Mouse (Mus musculus) forebrain, embryonic 10.5 days (tissue): ENCODE results near the gene Pgc. TPM values are rescaled to one million over a fixed set of nuclear protein-coding genes. Genes with fewer than 3 reads are reported as not detected.
A peak's percentile ranks its signal among the peaks of the same experiment; 100 is the strongest.

Source experiments
- DNase-seq: peaks from one replicate; pipeline ENCODE4 v3.0.0-alpha.2; 2017; ENCODE audit warnings: low spot score; ENCODE audit errors: extremely low spot score
- H3K27ac ChIP-seq: fragments of 300-500 bp; sonication (generic); 2 replicates; pipeline ENCODE4 v1.5.1; 2016; ENCODE audit warnings: mild to moderate bottlenecking
- H3K27me3 ChIP-seq: fragments of 300-500 bp; sonication (generic); 2 replicates; pipeline ENCODE4 v1.6.1; 2016; ENCODE audit warnings: mild to moderate bottlenecking; ENCODE audit not compliant: poor library complexity, severe bottlenecking
- H3K36me3 ChIP-seq: fragments of 300-500 bp; sonication (generic); replicated peaks from 2 replicates; pipeline ENCODE4 v1.6.1; 2016; ENCODE audit warnings: mild to moderate bottlenecking, moderate library complexity
- H3K4me1 ChIP-seq: fragments of 300-500 bp; sonication (generic); 2 replicates; pipeline ENCODE4 v1.6.1; 2016
- H3K4me3 ChIP-seq: fragments of 300-500 bp; sonication (generic); 2 replicates; pipeline ENCODE4 v1.5.1; 2016; ENCODE audit warnings: mild to moderate bottlenecking, moderate library complexity
- H3K9me3 ChIP-seq: fragments of 300-500 bp; sonication (generic); 2 replicates; pipeline ENCODE4 v1.6.1; 2016; ENCODE audit warnings: mild to moderate bottlenecking, moderate library complexity
- WGBS: fragments of 180-500 bp; shearing (Covaris S2); methylation state at CpG from one replicate; pipeline ENCODE4 v1.1.7; 2016; 5-methylcytosine and 5-hydroxymethylcytosine counted together
- polyA plus RNA-seq: library from polyadenylated mRNA; unstranded; fragments of >200 nt; fragmentation: Nextera tagmentation; extraction: Ambion mirVana; gene quantifications from 2 replicates; pipeline ENCODE4 v1.2.1, GENCODE M21; 2016

The Pgc gene
- polyA plus RNA-seq = not detected in 2 replicates

DNA sequence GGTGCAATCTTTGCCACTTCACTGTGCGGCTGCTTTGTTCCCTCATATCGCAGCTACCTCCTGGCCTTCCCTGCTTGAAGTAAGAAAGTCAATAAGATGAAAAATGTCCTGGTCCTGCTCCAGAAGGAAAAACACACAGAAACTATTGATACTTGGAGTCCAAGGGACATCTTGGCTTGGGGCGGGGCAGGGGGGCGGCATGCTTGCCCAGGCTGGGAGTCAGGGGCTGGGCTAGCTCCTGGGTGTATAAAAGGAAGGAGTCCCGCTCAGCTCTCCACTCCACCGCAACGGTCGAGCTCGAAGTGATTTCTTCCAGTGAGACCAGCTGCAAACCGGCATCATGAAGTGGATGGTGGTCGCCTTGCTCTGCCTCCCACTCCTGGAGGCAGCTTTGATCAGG, at the start of gene Pgc:
Pgc (plus strand) TSS at position 277 of the 400 bp plus-strand sequence.
- WGBS = 84% methylated on average over 11 of the region's 11 CpGs
- no peaks in the 10 kb centered on the region for H3K9me3 ChIP-seq
- H3K4me1 ChIP-seq = peaks cover 14% of the 10 kb centered on the region
- H3K4me3 ChIP-seq = no peak within 1 kb of the TSS
- H3K27me3 ChIP-seq = peaks cover 4% of the 10 kb centered on the region; the same call in 1 of the 2 replicates
- DNase-seq = no peak
- no peak within 1 kb of the TSS for H3K27ac ChIP-seq
- H3K36me3 ChIP-seq = no peaks in the 10 kb centered on the region

DNA sequence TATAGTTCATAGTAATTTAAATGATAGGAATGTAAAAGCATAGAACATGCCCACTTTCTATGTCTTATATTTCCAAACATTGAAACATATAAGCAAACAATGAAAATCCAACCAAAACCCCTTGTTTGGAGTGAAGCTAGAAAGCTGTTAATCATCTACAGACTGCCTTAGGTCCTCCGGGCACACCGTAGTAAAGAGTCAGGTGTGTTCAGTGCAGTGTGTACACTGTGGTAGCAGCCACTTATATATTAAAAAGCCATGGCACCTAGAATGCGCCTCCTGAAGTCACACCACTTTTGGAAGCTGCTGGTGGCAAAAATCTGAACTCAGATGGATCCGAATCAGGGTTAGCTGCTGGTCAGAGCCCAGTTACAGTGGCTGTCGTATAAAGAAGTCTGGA, 48.4 kb upstream of the Pgc start:
- H3K4me1 ChIP-seq = peaks cover 18% of the 10 kb centered on the region
- peaks cover 11% of the 10 kb centered on the region for H3K27me3 ChIP-seq
- peaks cover 70% of the 10 kb centered on the region for H3K36me3 ChIP-seq
- no peaks in the 10 kb centered on the region for H3K9me3 ChIP-seq
- WGBS = 93% methylated on average over 5 of the region's 5 CpGs
- H3K4me3 ChIP-seq = no peak overlapping the region
- no peak for DNase-seq
- H3K27ac ChIP-seq = no peak overlapping the region

DNA sequence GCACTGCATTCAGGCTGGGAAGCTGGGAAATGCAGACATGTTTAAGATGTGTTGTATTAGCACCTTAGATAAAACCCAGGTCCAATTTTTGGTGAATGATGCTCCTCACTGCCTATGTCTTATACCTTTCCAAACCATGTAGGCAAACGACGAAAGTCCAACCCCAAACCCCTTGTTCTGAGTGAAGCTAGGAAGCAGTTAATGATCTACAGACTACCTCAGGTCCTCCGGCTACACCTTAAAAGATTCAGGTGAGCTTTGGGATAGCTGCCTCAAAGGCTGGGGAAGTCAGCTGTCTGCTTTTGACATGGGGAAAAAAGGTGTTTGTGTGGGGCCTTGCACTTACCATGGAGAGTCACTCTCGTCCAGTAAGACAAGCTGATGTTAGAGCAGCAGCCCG, 47.9 kb upstream of the Pgc start:
- Histone ChIP-seq H3K27ac (no peak overlapping the region), H3K27me3 (peaks cover 6% of the 10 kb centered on the region), H3K4me3 (no peak overlapping the region), H3K4me1 (peaks cover 13% of the 10 kb centered on the region), H3K36me3 (peaks cover 70% of the 10 kb centered on the region), H3K9me3 (no peaks in the 10 kb centered on the region)
- 86% methylated on average over 5 of the region's 5 CpGs for WGBS
- DNase-seq = no peak

DNA sequence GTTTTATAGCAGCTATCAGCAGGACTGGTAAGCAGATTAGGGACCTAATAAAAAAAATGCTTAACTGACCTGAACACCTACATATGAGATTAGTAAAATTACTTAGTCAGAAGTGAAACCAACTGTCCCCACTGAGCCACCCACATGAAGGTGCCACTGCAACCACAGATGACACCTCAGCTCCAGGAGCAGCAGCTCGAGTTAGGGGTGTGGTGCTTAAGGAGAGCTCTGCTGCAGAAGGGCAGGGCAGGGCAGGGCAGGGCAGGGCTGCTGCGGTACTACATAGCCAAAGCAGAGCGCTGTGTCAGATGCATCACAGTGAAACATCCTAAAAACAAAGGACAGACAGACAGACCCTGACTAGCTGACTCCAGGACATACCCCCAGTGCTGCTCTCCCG, 43.8 kb upstream of the Pgc start:
- Histone ChIP-seq H3K9me3 (no peaks in the 10 kb centered on the region), H3K27ac (no peak overlapping the region), H3K4me1 (peaks cover 15% of the 10 kb centered on the region), H3K4me3 (no peak overlapping the region), H3K36me3 (peaks cover 83% of the 10 kb centered on the region), H3K27me3 (no peaks in the 10 kb centered on the region)
- 91% methylated on average over 4 of the region's 4 CpGs for whole genome bisulfite sequencing
- DNase-seq = no peak

DNA sequence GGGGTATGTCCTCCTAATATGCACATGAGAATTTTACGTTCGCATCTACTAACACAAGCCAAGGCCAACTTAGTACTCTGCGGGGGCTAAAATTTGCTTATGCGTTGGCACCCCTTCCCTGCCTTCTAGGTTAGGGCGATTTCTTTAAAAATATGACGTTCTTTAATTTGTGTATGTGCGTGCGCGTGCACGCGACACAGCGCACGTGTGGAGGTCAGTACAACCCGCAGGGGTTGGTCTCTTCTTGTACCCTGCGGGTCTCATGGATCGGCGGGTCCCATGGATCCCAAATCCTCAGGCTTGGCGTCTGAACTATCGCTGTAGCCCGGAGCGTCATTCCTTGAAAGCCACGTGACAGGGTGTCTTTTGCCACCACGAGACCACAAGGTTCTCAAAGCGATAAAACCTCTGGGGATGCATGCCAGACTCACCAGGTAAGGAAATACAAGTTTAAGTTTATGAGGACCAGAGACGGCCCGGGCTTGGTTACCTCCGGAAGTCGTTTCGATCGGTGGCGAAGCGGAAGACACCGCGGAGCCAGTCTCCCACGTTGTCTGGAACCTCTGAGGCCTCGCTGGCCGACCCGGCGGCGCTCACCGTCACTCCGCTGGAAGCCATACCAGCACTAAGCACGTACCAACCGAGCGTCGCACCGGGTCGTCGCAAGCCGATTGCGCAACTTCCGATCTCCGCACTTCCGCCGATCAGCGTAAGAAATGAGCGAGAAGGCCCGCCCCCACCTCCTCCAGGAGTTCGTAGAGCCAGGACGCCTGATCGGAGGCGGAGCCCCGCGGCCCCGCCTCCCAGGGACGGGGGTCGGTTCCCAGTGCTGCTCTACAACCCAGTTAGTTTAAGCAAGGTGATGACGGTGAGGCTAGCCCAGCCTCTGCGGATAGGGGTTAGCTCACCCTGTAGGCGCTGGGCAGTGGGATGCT, 39.0 kb upstream of the Pgc start:
- under 1% methylated on average over 70 of the region's 70 CpGs for WGBS
- Histone ChIP-seq H3K36me3 (peaks cover 39% of the 10 kb centered on the region), H3K4me3 (peak overlapping the region; percentile 87), H3K4me1 (peaks cover 34% of the 10 kb centered on the region), H3K27me3 (peaks cover 36% of the 10 kb centered on the region), H3K9me3 (no peaks in the 10 kb centered on the region), H3K27ac (peak overlapping the region; percentile 92)
- DNase-seq = peak; percentile 93

DNA sequence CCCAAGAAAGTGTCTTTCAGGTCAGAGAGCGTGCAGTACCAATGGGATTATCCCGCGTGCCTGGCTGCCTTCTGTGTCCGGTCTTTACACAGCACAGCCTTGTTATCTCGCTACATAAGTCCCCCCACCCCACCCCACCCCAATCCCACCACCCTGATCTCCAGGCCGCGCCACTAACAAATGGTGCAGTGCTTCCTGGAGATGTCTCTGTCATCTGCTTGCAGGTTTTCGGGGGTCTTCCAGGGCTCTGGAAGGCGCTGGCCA, 38.4 kb upstream of the Pgc start, which contains the start of gene Tomm6:
Tomm6 (minus strand) TSS at position 43 of the 264 bp plus-strand sequence.
- Histone ChIP-seq H3K4me1 (peaks cover 35% of the 10 kb centered on the region), H3K9me3 (no peaks in the 10 kb centered on the region), H3K4me3 (peak within 1 kb of the TSS; percentile 87), H3K36me3 (peaks cover 33% of the 10 kb centered on the region), H3K27me3 (peaks cover 42% of the 10 kb centered on the region), H3K27ac (peak within 1 kb of the TSS; percentile 92)
- DNase-seq = no peak
- WGBS = under 1% methylated on average over 9 of the region's 9 CpGs

DNA sequence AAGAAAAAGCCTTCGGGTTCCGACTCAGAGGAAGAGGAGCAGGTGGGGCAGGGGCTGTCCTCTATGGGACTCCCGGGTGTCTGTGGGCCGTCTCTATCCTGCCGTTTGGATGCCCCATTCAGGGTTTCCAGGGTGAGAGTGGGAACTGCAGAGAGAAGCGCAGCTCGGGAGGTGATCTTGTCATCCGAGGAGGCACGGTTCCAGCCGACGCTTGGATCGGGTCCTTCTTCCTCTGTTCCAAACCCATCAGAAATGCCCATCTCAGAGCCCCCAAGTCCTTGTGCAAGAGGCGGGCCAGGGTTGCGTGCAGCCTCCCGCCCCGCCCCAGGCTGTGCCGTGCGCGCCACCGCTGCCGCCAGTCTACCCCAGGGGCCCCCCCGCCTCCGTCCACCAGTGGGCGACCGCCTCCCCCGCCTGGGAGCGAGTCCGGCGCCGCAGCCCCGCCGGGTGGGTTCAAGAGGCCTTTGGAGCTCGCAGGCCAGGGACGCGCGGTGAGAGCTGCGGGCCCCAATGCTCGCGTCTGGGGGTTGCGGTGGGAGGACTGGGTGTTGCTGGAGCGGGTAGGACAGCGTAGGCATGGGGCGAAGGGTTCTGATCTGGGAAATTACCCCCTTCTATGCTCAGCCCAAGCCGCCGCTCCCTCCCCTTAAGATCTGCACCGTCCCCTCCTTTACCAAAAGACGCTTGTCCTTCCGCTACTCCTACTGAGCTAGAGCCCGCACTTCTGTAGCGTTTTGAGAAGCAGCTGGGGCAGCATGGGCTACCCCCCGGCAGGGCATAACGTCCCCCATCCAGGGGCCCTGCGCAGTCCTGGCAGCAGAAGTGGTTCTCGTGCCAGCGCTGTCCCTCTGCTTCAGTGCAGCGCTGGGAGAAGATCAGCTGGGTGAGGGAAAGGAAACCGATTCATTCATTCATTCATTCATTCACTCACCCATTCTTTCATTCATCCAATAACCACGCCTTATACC, 37.8 kb upstream of the Pgc start, which contains the start of gene Frs3:
Frs3 (plus strand) TSS at position 423 of the 968 bp plus-strand sequence.
- H3K4me1 ChIP-seq = peaks cover 41% of the 10 kb centered on the region
- peak; percentile 69 for DNase-seq
- H3K27me3 ChIP-seq = peaks cover 48% of the 10 kb centered on the region
- under 1% methylated on average over 58 of the region's 58 CpGs for WGBS
- H3K27ac ChIP-seq = peak within 1 kb of the TSS; percentile 92
- peaks cover 26% of the 10 kb centered on the region for H3K36me3 ChIP-seq
- peak within 1 kb of the TSS; percentile 87 for H3K4me3 ChIP-seq
- no peaks in the 10 kb centered on the region for H3K9me3 ChIP-seq

DNA sequence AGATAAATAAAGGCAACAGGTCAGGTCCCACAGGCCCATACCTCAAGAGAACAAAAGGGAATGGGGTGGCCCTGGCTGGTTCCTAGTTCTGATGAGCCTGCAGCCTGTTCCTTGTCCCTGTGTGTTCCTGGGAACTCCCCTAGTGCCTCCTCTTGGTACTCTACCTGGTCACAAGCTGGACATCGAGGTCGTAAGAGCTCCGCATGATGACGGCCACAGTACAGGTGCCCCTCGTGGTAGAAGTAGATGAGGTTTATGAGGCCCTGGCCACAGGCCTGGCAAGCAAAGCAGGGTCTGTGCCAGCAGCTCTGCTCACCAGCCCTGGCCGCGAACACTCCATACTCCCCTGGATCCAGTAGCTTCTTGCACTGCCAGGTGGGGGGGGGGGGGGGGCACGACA, 36.7 kb upstream of the Pgc start:
- Histone ChIP-seq H3K27ac (no peak overlapping the region), H3K4me3 (peak overlapping the region; percentile 87; the same call in 1 of the 2 replicates), H3K4me1 (peaks cover 49% of the 10 kb centered on the region), H3K27me3 (peaks cover 49% of the 10 kb centered on the region), H3K9me3 (no peaks in the 10 kb centered on the region), H3K36me3 (peaks cover 16% of the 10 kb centered on the region)
- WGBS = 87% methylated on average over 8 of the region's 8 CpGs
- no peak for DNase-seq

DNA sequence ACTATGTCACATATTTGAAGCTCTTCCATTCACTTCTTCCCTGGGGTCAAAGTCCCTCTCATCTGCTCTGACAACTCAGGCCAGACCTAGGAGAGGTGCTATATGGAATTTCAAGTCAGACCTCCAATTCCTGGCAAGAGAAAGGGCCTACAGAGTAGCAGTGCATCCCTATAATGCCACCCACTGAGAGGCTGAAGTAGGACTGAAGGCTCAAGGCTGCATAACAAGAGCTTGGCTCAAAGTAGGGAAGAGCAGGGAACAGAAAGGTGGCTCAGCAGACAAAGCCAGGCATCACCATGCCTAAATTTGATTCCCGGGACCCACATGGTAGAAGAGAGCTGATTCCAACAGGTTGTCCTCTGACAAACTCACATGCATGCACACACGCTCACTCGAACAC, 35.0 kb upstream of the Pgc start:
- Histone ChIP-seq H3K4me3 (no peak overlapping the region), H3K4me1 (peaks cover 49% of the 10 kb centered on the region), H3K27ac (no peak overlapping the region), H3K27me3 (peaks cover 60% of the 10 kb centered on the region), H3K9me3 (no peaks in the 10 kb centered on the region), H3K36me3 (no peaks in the 10 kb centered on the region)
- DNase-seq = no peak
- 96% methylated on average over 3 of the region's 3 CpGs for WGBS

DNA sequence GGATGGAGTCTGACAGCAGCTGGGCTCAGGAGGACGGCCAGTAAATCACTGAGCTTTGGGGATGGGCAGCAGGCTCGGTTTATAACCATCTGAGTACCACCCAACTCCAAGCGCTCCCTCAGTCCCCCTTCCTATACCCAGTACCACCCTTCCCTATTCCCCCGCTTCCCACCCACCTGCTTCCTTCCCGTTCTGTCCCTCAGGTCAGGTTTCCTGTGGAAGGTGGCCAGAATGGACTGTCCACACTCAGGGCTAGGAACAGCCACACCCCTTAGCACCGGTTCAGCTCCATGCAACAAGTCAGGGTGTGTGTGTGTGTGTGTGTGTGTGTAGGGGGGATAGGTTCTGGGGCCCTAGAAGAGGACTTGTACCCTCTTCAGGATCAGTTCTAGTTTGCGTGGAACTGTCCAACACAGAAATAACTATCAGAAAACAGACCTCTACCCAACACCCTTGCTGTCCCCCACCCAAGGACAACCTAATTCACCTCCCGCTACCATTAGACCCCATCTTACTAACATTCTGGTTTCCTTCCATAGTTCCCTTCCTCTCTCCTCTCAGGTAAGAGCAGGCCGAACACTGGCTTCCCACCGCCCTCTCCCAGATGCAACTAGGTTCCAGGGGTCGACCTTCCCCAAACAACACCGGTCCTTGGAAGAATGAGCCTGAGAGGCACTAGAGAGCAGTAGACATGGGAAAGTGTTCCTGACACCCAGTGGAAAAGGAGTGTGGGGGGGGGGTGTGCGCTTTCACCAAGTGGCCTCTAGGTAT, 32.8 kb upstream of the Pgc start:
- H3K27ac ChIP-seq = peak overlapping the region; percentile 91
- peaks cover 11% of the 10 kb centered on the region for H3K36me3 ChIP-seq
- H3K27me3 ChIP-seq = peaks cover 69% of the 10 kb centered on the region
- no peak for DNase-seq
- peak overlapping the region; percentile 78 for H3K4me3 ChIP-seq
- no peaks in the 10 kb centered on the region for H3K9me3 ChIP-seq
- WGBS = 37% methylated on average over 13 of the region's 13 CpGs
- H3K4me1 ChIP-seq = peaks cover 35% of the 10 kb centered on the region

DNA sequence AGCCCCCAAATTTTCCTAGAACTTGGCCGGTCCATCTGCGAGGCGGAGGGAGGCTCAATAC, 32.4 kb upstream of the Pgc start, which contains the start of gene Gm21981:
Gm21981 (minus strand) TSS at position 14 of the 61 bp plus-strand sequence.
- H3K36me3 ChIP-seq = peaks cover 15% of the 10 kb centered on the region
- DNase-seq = no peak
- peak within 1 kb of the TSS; percentile 91 for H3K27ac ChIP-seq
- peaks cover 31% of the 10 kb centered on the region for H3K4me1 ChIP-seq
- peaks cover 67% of the 10 kb centered on the region for H3K27me3 ChIP-seq
- WGBS = 0% methylated on average over 3 of the region's 3 CpGs
- no peaks in the 10 kb centered on the region for H3K9me3 ChIP-seq
- peak within 1 kb of the TSS; percentile 78 for H3K4me3 ChIP-seq

DNA sequence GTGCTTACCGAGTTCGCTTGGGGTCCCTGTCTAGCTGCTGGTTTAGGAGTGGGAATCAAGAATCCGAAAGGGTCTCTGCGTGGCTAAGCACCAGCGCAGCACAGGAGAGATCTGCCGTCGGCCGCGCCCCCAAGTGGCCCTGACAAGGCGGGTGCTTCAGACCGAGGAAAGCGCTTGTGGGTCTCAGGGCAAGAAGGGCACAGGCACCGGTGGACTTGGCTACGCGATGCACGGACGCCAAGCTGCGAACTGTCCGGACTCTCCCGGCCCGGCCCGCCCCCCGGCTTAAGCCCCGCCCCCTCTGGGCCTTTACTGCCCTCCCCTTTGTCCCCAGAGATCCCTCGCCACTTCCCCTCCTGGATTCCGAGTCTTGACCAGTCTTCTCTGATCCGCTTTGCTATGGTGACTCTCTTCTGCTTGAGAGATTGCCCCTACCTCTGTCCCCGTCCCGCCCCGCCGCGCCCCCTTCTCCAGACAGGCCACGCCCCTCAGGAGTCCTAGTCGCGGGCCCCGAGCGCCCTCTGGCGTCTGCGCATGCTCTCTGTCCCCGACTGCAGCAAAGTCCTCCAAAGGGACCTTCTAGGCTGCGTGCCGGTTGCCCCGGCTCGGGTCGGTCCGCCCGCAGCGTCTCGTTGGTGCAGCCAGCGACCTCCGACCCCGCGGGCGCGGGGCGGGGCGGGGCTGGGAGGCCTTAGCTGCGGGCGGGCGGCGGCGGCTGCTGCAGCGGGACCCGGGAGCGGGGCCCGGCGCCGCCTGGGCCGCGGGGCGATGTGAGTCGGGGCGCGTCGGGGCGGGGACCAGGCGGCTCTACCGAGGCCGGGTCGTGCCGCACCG, 31.9 kb upstream of the Pgc start, which contains the start of gene Prickle4:
Prickle4 (minus strand) TSS at position 234 of the 834 bp plus-strand sequence.
- H3K4me1 ChIP-seq = peaks cover 26% of the 10 kb centered on the region
- H3K27me3 ChIP-seq = peaks cover 63% of the 10 kb centered on the region
- WGBS = under 1% methylated on average over 82 of the region's 82 CpGs
- DNase-seq = peak; percentile 98
- H3K9me3 ChIP-seq = no peaks in the 10 kb centered on the region
- H3K36me3 ChIP-seq = peaks cover 19% of the 10 kb centered on the region
- H3K4me3 ChIP-seq = peak within 1 kb of the TSS; percentile 78
- H3K27ac ChIP-seq = peak within 1 kb of the TSS; percentile 91
